In genomic region chr9:71179964-71180700, GRCm38 (mm10) we compare ENCODE assay signal across 12 mouse cellular contexts. TPM values are rescaled to one million over a fixed set of nuclear protein-coding genes. Genes with fewer than 3 reads are reported as not detected.
DNase-seq lines count a peak whose midpoint lies in the region; ATAC-seq and TF ChIP-seq lines count a peak whose summit lies in the region.
"Had no signal": no experiment of that assay in that cellular context is flagged by ENCODE, and none has a peak within 500 bp of the region (broad histone marks: within the 10 kb centered on the region; RNA-seq: fewer than 3 reads in every experiment).

No protein-coding gene starts in this region.

- H3K4me3 ChIP-seq in forebrain, embryonic 14.5 days (ENCODE audit: low read depth, low read length): no peak overlapping the region
- H3K4me3 ChIP-seq in forebrain, embryonic 15.5 days: no peak overlapping the region
- no peak overlapping the region for H3K4me3 ChIP-seq in left cerebral cortex, adult 2 months
- H3K4me3 ChIP-seq: limb, embryonic 12.5 days had no signal

- peak; percentile 50 for TF ChIP-seq CTCF in left cerebral cortex, adult 2 months (IDR thresholded peaks at IDR 0.05)

- intact Hi-C loops in left cerebral cortex, adult 2 months (cut with DNase I): loop anchor here (10.0 kb wide), 1 partner anchor 55 kb away; no protein-coding TSS in a partner anchor

- no peak overlapping the region for H3K27ac ChIP-seq in forebrain, embryonic 14.5 days (ENCODE audit: low read depth, low read length)
- no peak overlapping the region for H3K27ac ChIP-seq in forebrain, embryonic 15.5 days (replicated peaks)
- no peak overlapping the region for H3K27ac ChIP-seq in left cerebral cortex, adult 2 months
- H3K27ac ChIP-seq: limb, embryonic 12.5 days had no signal

- no peaks in the 10 kb centered on the region for H3K4me1 ChIP-seq in forebrain, embryonic 14.5 days (ENCODE audit: control insufficient read depth, insufficient read depth, low read length)
- no peaks in the 10 kb centered on the region for H3K4me1 ChIP-seq in forebrain, embryonic 15.5 days
- H3K4me1 ChIP-seq: limb, embryonic 12.5 days had no signal

- no peaks in the 10 kb centered on the region for H3K27me3 ChIP-seq in forebrain, embryonic 14.5 days (replicated peaks; ENCODE audit: control insufficient read depth, insufficient read depth, low read length)
- H3K27me3 ChIP-seq in forebrain, embryonic 15.5 days: no peaks in the 10 kb centered on the region
- H3K27me3 ChIP-seq: limb, embryonic 12.5 days had no signal

- no peaks in the 10 kb centered on the region for H3K9me3 ChIP-seq in forebrain, embryonic 14.5 days (replicated peaks; ENCODE audit: control insufficient read depth, low read length)
- H3K9me3 ChIP-seq in forebrain, embryonic 15.5 days: no peaks in the 10 kb centered on the region
- H3K9me3 ChIP-seq: limb, embryonic 12.5 days had no signal

- 76% methylated on average over 8 of the region's 8 CpGs for WGBS in forebrain, embryonic 14.5 days
- WGBS in forebrain, embryonic 15.5 days: 73% methylated on average over 8 of the region's 8 CpGs

- DNase-seq in forebrain, embryonic 14.5 days (ENCODE audit: low spot score): peak; percentile 59
- no peak for DNase-seq in left cerebral cortex, adult 2 months (ENCODE audit: extremely low spot score in 1 of 2, low spot score in 2 of 2)
- no peak for DNase-seq in left cerebral cortex, adult 11 months (ENCODE audit: low spot score)
- peak; percentile 13 for DNase-seq in right cerebral cortex, postnatal 4 days
- no peak for DNase-seq in right cerebral cortex, postnatal 25 days
- peak; percentile 3 for DNase-seq in telencephalon, adult 2 months (ENCODE audit: low read depth, low spot score)
- DNase-seq in c-Kit-positive CD71-positive TER-119-positive erythroid progenitor cells, embryonic 14.5 days (ENCODE audit: low spot score): no peak
- DNase-seq: cerebellum, adult 11 months; gastrocnemius, postnatal 10 days; heart, postnatal 14 days had no signal

- no peak for ATAC-seq in forebrain, embryonic 14.5 days
- ATAC-seq in forebrain, embryonic 15.5 days (replicated peaks): no peak

- H3K4me2 ChIP-seq in forebrain, embryonic 14.5 days (ENCODE audit: low read length): no peak overlapping the region
- no peak overlapping the region for H3K4me2 ChIP-seq in forebrain, embryonic 15.5 days (replicated peaks)
- H3K4me2 ChIP-seq: limb, embryonic 12.5 days had no signal

- no peak overlapping the region for H3K9ac ChIP-seq in forebrain, embryonic 14.5 days (ENCODE audit: low read length)
- no peak overlapping the region for H3K9ac ChIP-seq in forebrain, embryonic 15.5 days (replicated peaks)
- H3K9ac ChIP-seq: limb, embryonic 12.5 days had no signal

- H3K36me3 ChIP-seq in forebrain, embryonic 14.5 days (ENCODE audit: control insufficient read depth, insufficient read depth, low read length): no peaks in the 10 kb centered on the region
- H3K36me3 ChIP-seq in forebrain, embryonic 15.5 days: no peaks in the 10 kb centered on the region
- H3K36me3 ChIP-seq: limb, embryonic 12.5 days had no signal

RNA-seq across cellular contexts. Expression of gene Aqp9, which starts 11.7 kb away (rescaled TPM):
- 0.20 and 0.37 TPM in 2 replicates for polyA plus RNA-seq in forebrain, embryonic 14.5 days (2014; fragmentation: Nextera tagmentation; extraction: Ambion mirVana)
- 0.37 and 0.98 TPM in 2 replicates for polyA plus RNA-seq in forebrain, embryonic 15.5 days (2015; fragmentation: Nextera tagmentation; extraction: Ambion mirVana)
- total RNA-seq in left cerebral cortex, adult 2 months (2021): 1 to 10 TPM; 3.1 to 3.4 TPM

RNA-seq across cellular contexts. Expression of gene Aldh1a2, which starts 35.5 kb away (rescaled TPM):
- 12.4 and 19.5 TPM in 2 replicates for polyA plus RNA-seq in forebrain, embryonic 14.5 days (2014; fragmentation: Nextera tagmentation; extraction: Ambion mirVana)
- 10.4 and 11.3 TPM in 2 replicates for polyA plus RNA-seq in forebrain, embryonic 15.5 days (2015; fragmentation: Nextera tagmentation; extraction: Ambion mirVana)
- total RNA-seq in left cerebral cortex, adult 2 months (2021): 10 to 100 TPM in 1 of 2 experiments, 1 to 10 TPM in 1; 9.6 to 12.0 TPM

Comparison
In these comparisons a context has a peak if more than half of its experiments do, and no peak if none do; other contexts are left out.
1. DNase-seq: peak in forebrain, embryonic 14.5 days (single experiment), right cerebral cortex, postnatal 4 days (single experiment) and telencephalon, adult 2 months (single experiment); none in left cerebral cortex, adult 2 months (0 of 2), left cerebral cortex, adult 11 months (single experiment), right cerebral cortex, postnatal 25 days (single experiment) and c-Kit-positive CD71-positive TER-119-positive erythroid progenitor cells, embryonic 14.5 days (single experiment).